Mouse (Mus musculus): Measurements from ENCODE around the gene St6gal1. TPM values are rescaled to one million over a fixed set of nuclear protein-coding genes. Genes with fewer than 3 reads are reported as not detected.

St6gal1 gene
- polyA plus RNA-seq, 1 experiment from 2014 or later: 63.1 TPM

GRCm38 (mm10) chr16:23262131-23262768, 37.7 kb downstream of the St6gal1 start:
- ATAC-seq: no peak
- in situ Hi-C loops (cut with MboI; ENCODE audit: low pct_unique_long_range_greater_than_20kb): no loop called here
- no peak for TF ChIP-seq CTCF (IDR thresholded peaks at IDR 0.05)
- POLR2A ChIA-PET: interaction anchor here (1.1 kb wide), 1 partner anchor 12 kb away, joined by 3 read pairs; no protein-coding TSS in a partner anchor
- CTCF ChIA-PET: interaction anchor here (0.8 to 3.3 kb wide), 6 partner anchors 10 to 111 kb away, joined by 3 to 9 read pairs (median 3); no protein-coding TSS in a partner anchor
- no peaks in the 10 kb centered on the region for H3K27me3 ChIP-seq
- no peak for DNase-seq (ENCODE audit: low read depth, low spot score)

- in situ Hi-C loops (cut with MboI; ENCODE audit: low pct_unique_long_range_greater_than_20kb): no loop called here
- DNase-seq (ENCODE audit: low read depth, low spot score) (no peak), ATAC-seq (no peak)
- ChIA-PET CTCF (interaction anchor here (1.3 to 3.3 kb wide), 4 partner anchors 9 to 19 kb away, joined by 3 to 9 read pairs (median 3); no protein-coding TSS in a partner anchor), POLR2A (no interaction called here)
- H3K27me3 ChIP-seq: no peaks in the 10 kb centered on the region
- no peak for TF ChIP-seq CTCF (IDR thresholded peaks at IDR 0.05)
These were observed 38.3 kb downstream of the St6gal1 start for GRCm38 (mm10) chr16:23262846-23263245.

- POLR2A ChIA-PET: no interaction called here
- H3K27me3 ChIP-seq: no peaks in the 10 kb centered on the region
- DNase-seq (ENCODE audit: low read depth, low spot score) (no peak), ATAC-seq (no peak)
- CTCF ChIA-PET: interaction anchor here (1.6 to 3.3 kb wide), 2 partner anchors 17 to 20 kb away, joined by 6 to 11 read pairs; no protein-coding TSS in a partner anchor
- in situ Hi-C loops (cut with MboI; ENCODE audit: low pct_unique_long_range_greater_than_20kb): no loop called here
- TF ChIP-seq CTCF (IDR thresholded peaks at IDR 0.05): no peak
These were observed 40.5 kb downstream of the St6gal1 start for GRCm38 (mm10) chr16:23264999-23265398.

DNA sequence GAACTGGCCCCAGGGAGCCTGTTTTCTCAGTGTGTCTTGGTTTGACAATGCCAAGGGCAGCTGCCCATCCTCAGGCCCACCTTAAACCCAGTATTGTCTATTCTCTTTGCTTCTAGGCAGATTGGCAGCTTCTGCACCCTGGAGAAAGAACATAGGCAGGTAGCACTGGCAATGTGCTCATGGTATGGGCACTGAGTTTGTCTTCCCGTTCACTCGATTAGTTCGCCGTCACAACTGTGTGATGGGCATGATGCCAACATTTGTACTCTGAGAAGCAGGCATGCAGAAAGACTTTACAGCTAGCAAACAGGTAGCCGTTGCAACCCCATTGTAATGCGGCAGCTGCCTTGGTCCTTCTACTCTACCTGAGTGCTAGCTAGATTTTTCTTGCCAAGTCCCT, 40.9 kb downstream of the St6gal1 start:
- in situ Hi-C loops (cut with MboI; ENCODE audit: low pct_unique_long_range_greater_than_20kb): no loop called here
- TF ChIP-seq CTCF (IDR thresholded peaks at IDR 0.05): no peak
- no peaks in the 10 kb centered on the region for H3K27me3 ChIP-seq
- no peak for ATAC-seq
- no peak for DNase-seq (ENCODE audit: low read depth, low spot score)
- CTCF ChIA-PET: interaction anchor here (1.6 to 3.3 kb wide), 2 partner anchors 17 to 21 kb away, joined by 6 to 11 read pairs; no protein-coding TSS in a partner anchor
- POLR2A ChIA-PET: interaction anchor here (0.6 kb wide), 1 partner anchor 41 kb away, joined by 3 read pairs; the partner anchor contains the start of gene St6gal1

DNA sequence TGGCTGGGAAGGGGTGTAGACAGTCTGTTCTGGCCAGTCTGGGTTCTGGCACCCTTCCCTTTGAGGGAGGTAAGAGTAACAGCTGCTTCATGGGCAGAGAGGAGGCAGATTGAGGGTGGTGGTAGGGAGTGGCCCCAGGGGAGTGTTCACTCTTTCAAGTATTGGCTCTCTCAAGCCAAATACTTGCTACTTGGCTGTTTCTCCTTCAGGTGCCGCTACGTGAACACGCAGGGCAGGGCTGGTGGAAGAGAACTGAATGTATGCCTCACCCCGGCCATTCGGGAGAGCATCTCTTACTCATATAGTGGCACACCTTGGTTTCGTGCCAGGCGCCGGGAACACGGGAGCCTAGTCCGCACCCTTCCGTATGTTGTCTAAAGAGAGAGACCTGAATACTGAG, 41.8 kb downstream of the St6gal1 start:
- CTCF ChIA-PET: interaction anchor here (3.3 kb wide), 1 partner anchor 21 kb away, joined by 11 read pairs; no protein-coding TSS in a partner anchor
- in situ Hi-C loops (cut with MboI; ENCODE audit: low pct_unique_long_range_greater_than_20kb): no loop called here
- no peaks in the 10 kb centered on the region for H3K27me3 ChIP-seq
- no peak for TF ChIP-seq CTCF (IDR thresholded peaks at IDR 0.05)
- POLR2A ChIA-PET: interaction anchor here (0.7 kb wide), 1 partner anchor 38 kb away, joined by 3 read pairs; no protein-coding TSS in a partner anchor
- ATAC-seq: no peak
- DNase-seq (ENCODE audit: low read depth, low spot score): no peak

DNA sequence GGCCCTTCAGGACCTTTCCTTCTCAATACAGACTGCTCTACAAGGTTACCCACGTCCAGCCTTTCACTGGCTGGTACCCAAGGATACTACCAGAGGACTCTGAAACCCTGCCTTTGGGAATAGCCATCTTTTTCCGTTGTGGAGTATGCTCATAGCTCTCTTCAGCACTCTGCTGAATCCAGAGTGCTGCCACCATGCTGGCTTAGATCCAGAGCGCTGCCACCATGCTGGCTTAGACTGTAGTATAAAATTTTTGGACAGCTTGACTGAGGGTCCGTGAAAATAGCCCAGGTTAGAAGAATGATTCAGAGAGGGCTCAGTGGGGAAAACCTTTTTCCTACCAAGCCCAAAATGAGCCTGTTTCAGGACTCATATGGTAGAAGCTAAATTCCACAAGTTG, 42.4 kb downstream of the St6gal1 start:
- in situ Hi-C loops (cut with MboI; ENCODE audit: low pct_unique_long_range_greater_than_20kb): no loop called here
- no peaks in the 10 kb centered on the region for H3K27me3 ChIP-seq
- ChIA-PET POLR2A (interaction anchor here (0.6 to 0.7 kb wide), 2 partner anchors 14 to 39 kb away, joined by 3 read pairs; no protein-coding TSS in a partner anchor), CTCF (no interaction called here)
- no peak for ATAC-seq
- DNase-seq (ENCODE audit: low read depth, low spot score): no peak
- no peak for TF ChIP-seq CTCF (IDR thresholded peaks at IDR 0.05)

- ChIA-PET CTCF (no interaction called here), POLR2A (no interaction called here)
- no peak for DNase-seq (ENCODE audit: low read depth, low spot score)
- TF ChIP-seq CTCF (IDR thresholded peaks at IDR 0.05): no peak
- no peak for ATAC-seq
- in situ Hi-C loops (cut with MboI; ENCODE audit: low pct_unique_long_range_greater_than_20kb): no loop called here
- no peaks in the 10 kb centered on the region for H3K27me3 ChIP-seq
These were observed 43.7 kb downstream of the St6gal1 start for GRCm38 (mm10) chr16:23268231-23268630.

- in situ Hi-C loops (cut with MboI; ENCODE audit: low pct_unique_long_range_greater_than_20kb): no loop called here
- ChIA-PET POLR2A (no interaction called here), CTCF (interaction anchor here (1.1 kb wide), 1 partner anchor 43 kb away, joined by 3 read pairs; no protein-coding TSS in a partner anchor)
- no peak for TF ChIP-seq CTCF (IDR thresholded peaks at IDR 0.05)
- ATAC-seq: peak; percentile 24
- H3K27me3 ChIP-seq: no peaks in the 10 kb centered on the region
- no peak for DNase-seq (ENCODE audit: low read depth, low spot score)
These were observed 44.8 kb downstream of the St6gal1 start for GRCm38 (mm10) chr16:23269056-23269983.

DNA sequence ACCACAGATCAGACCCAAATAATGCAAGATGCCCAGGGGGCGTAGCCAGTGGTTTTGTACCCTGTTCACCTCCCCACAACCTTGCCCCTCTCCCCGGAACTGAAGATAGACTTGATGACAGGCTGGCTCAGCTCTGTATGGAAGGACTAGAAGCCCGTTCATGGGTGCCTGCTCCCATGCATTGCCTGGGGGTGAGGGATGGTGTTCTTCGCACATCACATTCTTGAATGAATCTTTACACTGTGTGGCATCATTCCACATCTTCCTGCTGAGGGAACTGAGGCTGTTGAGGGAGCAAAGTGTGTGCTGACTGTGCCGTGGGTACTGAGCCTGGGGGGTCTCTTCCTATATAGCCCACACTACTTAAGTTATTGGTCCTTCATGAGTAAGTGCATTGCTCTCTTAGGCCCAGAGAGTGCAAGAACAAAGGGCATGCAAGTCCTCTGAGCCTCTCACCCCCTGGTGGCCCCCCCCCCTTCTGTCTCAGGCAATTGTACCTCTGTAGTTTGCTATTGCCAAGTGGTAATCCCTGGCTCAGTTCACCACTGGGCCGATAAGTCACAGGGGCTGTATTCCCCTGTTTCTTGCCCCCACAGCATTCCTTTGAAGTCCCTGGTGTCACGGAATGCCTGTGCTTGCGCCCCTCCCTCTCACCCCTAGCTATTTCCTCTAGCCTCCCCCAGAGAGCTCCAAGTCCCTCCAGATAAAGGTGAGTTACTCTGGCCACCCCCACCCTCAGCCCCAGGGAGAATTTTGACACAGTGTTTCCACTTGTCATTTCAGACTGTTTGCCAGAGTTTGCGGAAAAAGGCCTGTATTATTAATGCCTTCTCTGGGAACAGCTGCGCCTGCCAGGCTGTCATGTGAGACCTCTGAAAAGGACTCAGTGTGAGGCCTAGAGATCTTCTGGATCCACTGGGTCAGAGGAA, 45.7 kb downstream of the St6gal1 start:
- POLR2A ChIA-PET: interaction anchor here (1.2 to 1.3 kb wide), 2 partner anchors 10 to 38 kb away, joined by 3 to 5 read pairs; no protein-coding TSS in a partner anchor
- in situ Hi-C loops (cut with MboI; ENCODE audit: low pct_unique_long_range_greater_than_20kb): no loop called here
- no peaks in the 10 kb centered on the region for H3K27me3 ChIP-seq
- TF ChIP-seq CTCF (IDR thresholded peaks at IDR 0.05): no peak
- CTCF ChIA-PET: interaction anchor here (1.1 to 1.8 kb wide), 3 partner anchors 41 to 133 kb away, joined by 3 to 5 read pairs (median 4); no protein-coding TSS in a partner anchor
- DNase-seq (ENCODE audit: low read depth, low spot score) (peak; percentile 86), ATAC-seq (peak; percentile 46)
